Mouse (Mus musculus): ENCODE measurements around the gene Ccdc141.

DNA sequence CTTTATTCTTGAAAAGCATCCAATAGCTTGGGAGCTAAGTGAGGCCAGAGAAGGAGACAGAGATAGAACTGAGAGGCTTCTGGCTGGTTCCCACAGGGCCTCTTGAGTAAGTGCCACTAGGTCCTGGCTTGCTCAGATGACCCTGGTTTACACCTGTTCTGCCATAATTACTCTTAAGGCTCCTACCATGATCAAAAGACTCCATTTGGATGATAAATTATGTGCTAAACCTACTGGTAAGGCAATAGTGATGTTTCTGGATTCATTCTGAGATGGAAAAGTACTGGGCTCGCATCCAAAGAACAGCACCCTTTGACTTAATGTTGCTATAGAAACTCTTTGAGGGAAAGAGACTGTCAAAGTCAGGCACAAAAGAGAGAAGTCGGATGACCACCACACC is 3.9 kb upstream of the Ccdc141 start:
- no peak for TF ChIP-seq CTCF (IDR thresholded peaks at IDR 0.05; ENCODE audit: low read depth, low read length)
- TF ChIP-seq POLR2A (IDR thresholded peaks at IDR 0.05; ENCODE audit: borderline replicate concordance, low read depth, low read length), result no peak
